Mouse (Mus musculus) ovary, postnatal 36 days (tissue): ENCODE measurements at regions not wholly inside any gene's neighbourhood (a gene's known extent, or its start where the extent isn't known, plus 50 kb on each side); places are given as distances from the start of the nearest gene placed in this dataset.
"Not testable (repeated sequence)": the region's sequence is repeated elsewhere in the genome, so short reads cannot be mapped to it uniquely, and the experiment has no call there.

Experiments used
- DNase-seq: peaks from one replicate; pipeline ENCODE4 v3.0.0; 2022; ENCODE audit warnings: low spot score, mixed read lengths

- no peak for DNase-seq
These were observed 236.3 kb downstream of the Lpin1 start for GRCm38 (mm10) chr12:16374331-16374996.

- no peak for DNase-seq
These were observed 240.7 kb downstream of the Lpin1 start for GRCm38 (mm10) chr12:16370061-16370460.

- no peak for DNase-seq
These were observed 248.4 kb downstream of the Lpin1 start for GRCm38 (mm10) chr12:16362341-16362740.

- no peak for DNase-seq
These were observed 251.9 kb downstream of the Lpin1 start for GRCm38 (mm10) chr12:16358831-16359230.

- no peak for DNase-seq
These were observed 256.1 kb downstream of the Lpin1 start for GRCm38 (mm10) chr12:16354711-16355110.

GRCm38 (mm10) chr12:16351751-16352150, 259.0 kb downstream of the Lpin1 start:
- DNase-seq: no peak

GRCm38 (mm10) chr12:16349310-16349709, 261.5 kb downstream of the Lpin1 start:
- DNase-seq: no peak

GRCm38 (mm10) chr12:16344021-16344420, 266.7 kb downstream of the Lpin1 start:
- DNase-seq: no peak

- DNase-seq: not testable (repeated sequence)
These were observed 268.7 kb downstream of the Lpin1 start for GRCm38 (mm10) chr12:16342030-16342429.

GRCm38 (mm10) chr12:16331456-16331855, 279.3 kb downstream of the Lpin1 start:
- DNase-seq: no peak

GRCm38 (mm10) chr12:16329129-16329528, 281.6 kb downstream of the Lpin1 start:
- no peak for DNase-seq

- no peak for DNase-seq
These were observed 290.0 kb downstream of the Lpin1 start for GRCm38 (mm10) chr12:16320536-16321402.

- DNase-seq: no peak
These were observed 302.7 kb downstream of the Lpin1 start for GRCm38 (mm10) chr12:16308101-16308500.

- no peak for DNase-seq
These were observed 305.9 kb downstream of the Lpin1 start for GRCm38 (mm10) chr12:16304701-16305377.

- DNase-seq: no peak
These were observed 325.7 kb downstream of the Lpin1 start for GRCm38 (mm10) chr12:16285061-16285460.

GRCm38 (mm10) chr12:16279146-16279545, 331.6 kb downstream of the Lpin1 start:
- no peak for DNase-seq

GRCm38 (mm10) chr12:16277567-16278332, 333.0 kb downstream of the Lpin1 start:
- no peak for DNase-seq

GRCm38 (mm10) chr12:16277144-16277543, 333.6 kb downstream of the Lpin1 start:
- DNase-seq: no peak

GRCm38 (mm10) chr12:16276301-16276700, 334.5 kb downstream of the Lpin1 start:
- no peak for DNase-seq

- DNase-seq: no peak
These were observed 338.3 kb downstream of the Lpin1 start for GRCm38 (mm10) chr12:16272441-16272840.

GRCm38 (mm10) chr12:16270876-16271275, 339.9 kb downstream of the Lpin1 start:
- DNase-seq: no peak

GRCm38 (mm10) chr12:16269706-16270105, 341.1 kb downstream of the Lpin1 start:
- no peak for DNase-seq
